Mouse (Mus musculus) embryo, embryonic 9.5 days (tissue): ENCODE results near the gene Plagl1.
A peak's percentile ranks its signal among the peaks of the same experiment; 100 is the strongest.
"Not testable (repeated sequence)": the region's sequence is repeated elsewhere in the genome, so short reads cannot be mapped to it uniquely, and the experiment has no call there.

ENCODE experiments used
- DNase-seq: peaks from one replicate; pipeline ENCODE4 v3.0.0-alpha.2; 2017; ENCODE audit errors: extremely low spot score

Gene Plagl1

DNA sequence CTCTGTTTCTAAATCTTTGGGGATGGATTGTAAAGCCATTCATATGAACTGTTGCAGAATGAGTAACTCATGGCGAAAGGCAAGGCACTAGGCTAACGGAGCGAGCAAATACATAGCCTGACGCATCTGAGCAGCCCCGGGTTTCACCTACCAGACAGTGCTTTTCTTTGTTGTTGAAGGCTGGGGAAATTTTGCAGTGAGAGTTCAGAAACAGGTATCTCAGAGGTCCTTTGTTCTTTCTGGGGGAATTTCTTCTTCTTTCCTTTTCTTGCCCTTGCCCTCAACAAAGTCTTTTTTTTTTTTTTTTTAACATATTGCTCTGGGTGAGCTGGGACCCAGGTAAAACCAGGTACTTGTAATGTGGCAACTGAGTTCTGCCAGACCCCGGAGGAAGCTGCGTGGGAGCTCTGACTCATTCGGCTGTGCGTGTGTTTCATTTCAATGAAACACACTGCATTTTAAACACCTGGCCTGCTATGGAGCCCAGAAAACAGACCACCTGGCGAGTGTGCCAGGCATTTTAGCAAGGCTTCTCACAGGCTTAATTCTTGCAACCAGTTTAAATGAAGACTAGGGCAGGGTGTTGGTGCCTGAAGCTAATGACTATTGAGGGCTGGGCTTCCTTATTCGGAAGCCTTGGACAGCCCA lies at the start of gene Plagl1:
Gene Plagl1 (plus strand): TSS at position 484 of the 648 bp plus-strand sequence.
- no peak for DNase-seq

DNA sequence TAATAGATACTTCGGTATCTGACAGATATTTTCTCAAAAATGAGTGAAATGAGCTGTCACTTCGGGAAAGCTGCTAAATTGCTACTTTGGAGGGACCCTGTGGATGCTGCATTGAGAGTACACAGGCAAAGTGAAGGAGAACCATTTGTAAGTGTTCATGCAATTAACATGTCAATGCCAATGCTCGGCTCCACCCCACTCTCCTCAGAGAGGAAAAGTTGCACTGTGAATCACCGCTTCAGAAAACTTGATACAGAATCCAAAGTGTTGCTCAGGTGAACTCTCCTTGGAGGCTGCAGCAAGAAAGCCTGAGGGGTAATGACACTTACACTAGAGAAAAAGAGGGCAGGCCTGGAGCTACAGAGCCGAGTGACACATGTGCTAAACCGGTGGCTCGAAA lies 46.3 kb upstream of the Plagl1 start:
- no peak for DNase-seq

DNA sequence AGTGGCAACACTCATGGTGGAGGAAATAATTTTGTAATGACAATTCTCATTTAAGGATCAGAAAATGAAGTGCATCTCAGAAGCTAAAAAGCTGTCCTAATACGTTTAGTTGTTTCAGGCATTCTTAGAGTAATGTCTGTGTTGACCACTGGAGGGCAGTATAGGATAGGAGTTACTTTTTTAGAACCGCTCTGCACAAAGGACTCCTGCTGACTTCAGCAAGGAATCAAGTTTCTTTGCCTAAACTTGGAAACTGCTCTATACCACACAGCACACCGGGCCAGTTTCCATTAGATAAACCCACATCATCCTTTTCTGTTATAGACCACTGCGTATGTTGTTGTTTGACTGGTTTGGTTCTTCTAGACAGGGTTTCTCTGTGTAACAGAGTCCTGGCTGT lies 43.7 kb upstream of the Plagl1 start:
- peak; percentile 75 for DNase-seq

DNA sequence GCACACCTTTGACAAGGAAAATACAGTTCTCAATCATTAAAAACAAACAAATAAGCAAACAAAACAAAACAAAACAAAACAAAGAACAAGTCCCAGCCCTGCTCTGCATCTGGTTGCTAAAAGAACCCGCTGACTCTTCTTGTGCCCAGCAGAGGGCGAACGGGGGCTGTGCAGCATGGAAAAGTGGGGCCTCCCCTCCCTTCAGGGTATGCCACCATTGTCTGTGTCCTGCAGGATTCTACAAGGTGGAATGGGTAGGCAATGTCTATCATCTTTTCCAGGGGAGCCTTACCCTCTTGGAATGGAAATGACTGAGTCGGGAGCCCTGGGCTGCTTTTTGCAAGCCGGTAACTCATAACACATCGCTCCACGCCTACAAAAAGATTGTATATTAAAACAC lies 41.8 kb upstream of the Plagl1 start:
- DNase-seq, result peak; percentile 32

DNA sequence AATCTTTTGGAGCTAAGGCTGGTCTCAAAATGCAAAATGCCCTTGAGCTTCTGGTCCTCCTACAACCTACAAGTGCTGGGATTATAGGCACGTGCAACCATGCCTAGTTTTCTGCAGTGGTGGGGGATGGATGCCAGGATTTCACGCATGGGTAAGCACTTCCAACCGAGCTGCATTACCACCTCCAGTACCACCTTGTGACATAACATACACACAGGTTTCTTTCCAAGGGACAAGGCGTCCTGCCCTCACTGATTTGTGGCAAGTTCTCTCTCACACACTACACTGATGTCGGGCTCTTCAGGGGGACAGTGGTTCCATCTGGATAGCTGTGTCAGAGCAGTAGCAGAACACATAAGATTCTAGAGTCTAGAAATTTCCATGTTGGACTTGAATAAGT lies 41.3 kb upstream of the Plagl1 start:
- DNase-seq, result no peak

DNA sequence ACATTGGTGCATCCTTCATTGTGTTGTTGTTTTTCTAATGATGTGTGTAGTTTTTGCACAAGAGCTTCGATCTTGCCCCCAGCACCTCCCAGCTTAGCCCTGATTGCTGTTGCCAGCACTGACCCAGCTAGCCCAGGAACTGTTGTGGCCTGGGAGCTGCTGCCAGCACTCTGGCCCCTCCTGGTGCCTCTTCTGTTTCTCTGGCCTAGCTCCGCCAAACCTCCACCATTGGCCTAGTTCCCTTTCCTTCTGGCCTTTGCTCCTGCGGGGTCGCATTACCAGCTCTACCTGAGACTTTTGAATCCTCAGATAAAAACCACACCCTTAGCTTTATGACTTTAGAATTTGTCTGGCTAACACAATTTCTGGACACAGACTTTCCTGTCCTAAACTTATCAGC lies 38.2 kb upstream of the Plagl1 start:
- no peak for DNase-seq

DNA sequence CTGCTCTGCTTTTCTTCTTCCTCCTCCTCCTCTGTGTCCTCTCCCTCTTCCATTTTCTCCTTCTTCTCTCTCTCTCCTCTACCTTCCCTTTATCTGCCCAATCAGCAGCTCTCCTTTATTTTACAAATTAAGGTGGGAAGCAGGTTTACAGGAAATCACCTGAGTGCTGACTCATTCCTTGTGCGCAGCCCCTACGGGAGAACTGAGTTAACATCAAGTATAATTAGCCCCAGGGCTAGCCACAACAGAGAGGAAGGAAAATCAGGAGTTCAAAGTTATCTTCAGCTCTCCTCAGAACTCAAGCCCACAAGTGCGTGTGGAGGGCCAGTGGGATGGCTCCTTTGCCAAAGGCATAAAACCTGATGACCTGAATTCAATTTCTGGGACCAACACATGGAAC lies 36.3 kb upstream of the Plagl1 start:
- not testable (repeated sequence) for DNase-seq

DNA sequence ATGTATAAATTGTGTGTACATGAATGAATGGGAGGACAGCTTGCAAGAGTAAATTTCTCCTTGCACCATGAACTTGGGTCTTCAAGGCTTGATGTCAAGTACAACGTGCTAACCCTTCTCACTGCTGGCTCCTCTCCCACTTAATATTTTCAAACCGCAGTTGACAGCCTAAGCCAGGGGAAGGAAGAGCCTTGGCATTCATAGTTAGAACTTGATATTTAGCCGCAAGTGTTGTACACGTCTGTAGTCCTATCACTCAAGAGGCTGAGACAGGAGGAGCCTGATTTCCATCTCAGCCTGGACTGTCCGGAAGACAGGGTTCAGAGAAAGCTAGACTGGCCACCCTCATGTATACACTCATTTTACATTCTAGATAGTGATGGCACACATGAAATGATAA lies 32.6 kb upstream of the Plagl1 start:
- DNase-seq, result no peak

DNA sequence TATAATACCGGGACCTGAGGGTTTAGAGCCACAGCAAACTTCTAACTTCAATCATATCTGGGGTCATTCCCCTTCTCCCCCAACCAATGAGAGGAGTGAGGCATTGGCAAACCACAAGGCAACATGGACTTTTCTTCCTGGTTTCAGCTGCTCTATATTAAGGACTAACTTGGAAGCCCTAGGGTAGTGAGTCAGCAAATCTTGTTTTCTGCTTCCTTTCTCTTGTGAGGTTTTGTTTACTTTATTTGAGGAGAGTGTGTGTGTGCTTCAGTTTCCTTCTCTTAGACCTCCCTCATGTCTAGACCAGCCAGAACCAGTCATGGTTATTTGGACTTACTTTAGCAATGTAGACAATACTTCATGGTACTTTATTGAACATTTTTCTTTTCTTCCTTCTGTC lies 32.1 kb upstream of the Plagl1 start:
- DNase-seq, result no peak

DNA sequence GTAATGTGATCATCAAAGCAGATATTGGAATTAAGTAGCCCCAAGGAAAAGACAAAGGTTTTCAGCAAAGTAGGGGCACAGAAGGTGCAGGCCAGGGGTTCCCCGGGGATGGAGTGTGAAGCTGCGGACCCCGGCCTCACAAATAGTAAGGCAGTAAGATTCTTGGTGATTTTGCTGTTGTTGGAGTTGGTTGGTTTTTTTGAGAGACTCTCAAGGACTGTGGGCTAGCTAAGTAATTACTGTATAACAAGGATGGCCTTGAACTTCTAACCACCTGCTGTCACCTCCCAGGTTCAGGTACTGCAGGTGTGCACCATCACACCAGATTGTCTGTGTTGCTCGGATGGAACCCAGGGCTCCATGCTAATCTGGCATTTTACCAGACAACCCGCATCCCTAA lies 30.9 kb upstream of the Plagl1 start:
- DNase-seq, result no peak

DNA sequence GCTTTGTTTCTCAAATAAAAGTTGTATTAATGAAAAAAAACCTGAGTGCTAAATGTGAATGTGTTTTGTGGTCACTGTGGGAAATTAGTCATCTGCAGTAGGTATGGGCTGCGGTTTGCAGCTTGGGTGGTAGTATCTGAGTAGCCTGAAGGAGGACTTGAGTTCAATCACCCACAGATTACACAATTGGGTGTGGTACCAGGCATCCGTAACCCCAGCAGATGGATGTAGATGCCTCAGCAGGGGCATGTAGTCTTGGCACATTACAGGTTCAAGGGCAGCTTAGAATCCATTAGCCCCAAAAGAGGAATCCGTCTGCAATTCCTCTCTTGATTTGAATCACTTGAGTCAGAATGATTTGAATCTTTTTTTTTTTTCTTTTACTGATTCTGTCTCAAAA lies 25.0 kb upstream of the Plagl1 start:
- no peak for DNase-seq

DNA sequence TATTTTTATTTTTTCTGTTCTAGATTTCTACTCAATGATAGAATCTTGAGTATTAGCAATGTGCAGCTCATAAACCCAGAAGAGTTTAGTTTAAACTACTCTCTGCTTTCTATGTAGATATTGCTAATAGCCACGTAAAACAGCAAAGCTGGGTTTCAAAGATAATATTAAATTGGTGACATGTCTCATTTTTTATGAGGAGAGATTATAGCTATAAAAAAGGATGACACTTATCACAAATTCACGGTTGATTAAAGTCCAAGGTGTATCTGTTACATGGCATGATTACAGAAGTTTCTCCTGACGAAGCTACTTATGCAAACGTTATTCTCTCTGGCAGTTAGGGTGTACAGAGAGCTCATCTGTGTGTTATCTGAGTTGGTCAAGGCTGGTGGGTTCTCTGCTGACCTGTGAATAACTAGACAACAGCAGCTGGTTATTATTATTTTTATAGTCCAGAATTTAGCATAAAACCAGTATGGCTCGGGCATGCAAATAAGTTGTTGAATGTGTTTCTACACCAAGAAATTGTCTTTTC lies 20.6 kb upstream of the Plagl1 start:
- no peak for DNase-seq

DNA sequence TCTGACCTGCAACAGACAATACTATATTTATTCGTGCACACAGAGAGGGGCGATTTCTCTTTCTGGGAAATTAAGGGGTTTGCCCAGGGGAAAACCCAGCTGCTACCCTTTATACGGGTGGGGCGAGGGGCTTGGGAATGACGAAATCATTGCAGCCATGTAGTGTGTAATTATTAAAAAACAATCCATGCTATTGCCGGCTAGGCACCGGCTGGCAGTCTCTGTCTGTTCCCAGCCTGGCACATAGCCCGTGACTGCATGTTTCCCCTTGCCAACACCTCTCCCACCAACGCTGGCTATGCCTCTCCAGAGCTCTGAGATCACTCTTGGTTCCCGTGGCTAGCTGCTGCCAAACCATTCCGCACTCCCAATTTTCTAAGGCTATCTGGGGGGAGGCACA lies 15.6 kb upstream of the Plagl1 start:
- no peak for DNase-seq

DNA sequence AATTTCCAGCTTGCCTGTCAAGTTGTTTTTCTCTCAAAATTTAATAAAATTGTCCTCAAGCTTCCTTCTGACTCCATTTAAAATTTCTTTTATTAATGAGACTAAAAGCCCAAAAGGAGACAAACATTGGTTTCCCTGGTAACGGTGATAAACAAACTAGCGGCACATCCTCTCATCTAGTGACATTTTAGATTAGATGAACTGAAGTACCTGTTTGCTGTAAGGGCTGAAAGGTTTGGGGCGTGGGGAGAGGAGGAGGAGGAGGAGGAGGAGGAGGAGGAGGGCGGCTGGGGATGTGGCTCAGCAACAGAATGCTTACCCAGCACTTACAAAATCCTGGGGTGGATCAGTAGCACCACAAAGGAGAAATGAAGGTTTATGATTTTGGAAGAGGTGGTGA lies 12.5 kb upstream of the Plagl1 start:
- DNase-seq, result no peak

DNA sequence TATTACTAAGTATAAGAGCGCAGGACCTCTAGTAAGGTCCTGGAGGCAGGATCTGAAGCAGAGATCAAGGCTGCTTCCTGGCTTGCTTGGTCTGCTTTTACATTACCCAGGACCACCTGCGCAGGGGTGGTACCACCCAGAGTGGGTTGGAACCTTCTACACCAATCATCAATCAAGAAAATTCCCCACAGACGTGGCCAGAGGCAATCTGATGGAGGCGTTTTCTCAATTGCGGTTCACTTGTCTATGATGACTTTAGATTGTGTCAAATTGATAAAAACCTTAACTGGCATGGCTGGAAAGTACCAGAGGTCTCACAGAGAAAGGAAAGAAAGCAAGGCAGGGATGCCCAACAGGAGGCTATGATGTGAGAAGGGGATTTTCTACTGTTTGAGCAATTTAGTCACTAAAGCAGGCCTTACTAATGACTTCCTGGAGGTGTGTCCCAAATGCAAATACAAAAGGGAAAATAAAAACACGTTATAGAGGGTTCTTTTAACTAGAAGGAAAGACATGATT lies 3.4 kb upstream of the Plagl1 start:
- no peak for DNase-seq

DNA sequence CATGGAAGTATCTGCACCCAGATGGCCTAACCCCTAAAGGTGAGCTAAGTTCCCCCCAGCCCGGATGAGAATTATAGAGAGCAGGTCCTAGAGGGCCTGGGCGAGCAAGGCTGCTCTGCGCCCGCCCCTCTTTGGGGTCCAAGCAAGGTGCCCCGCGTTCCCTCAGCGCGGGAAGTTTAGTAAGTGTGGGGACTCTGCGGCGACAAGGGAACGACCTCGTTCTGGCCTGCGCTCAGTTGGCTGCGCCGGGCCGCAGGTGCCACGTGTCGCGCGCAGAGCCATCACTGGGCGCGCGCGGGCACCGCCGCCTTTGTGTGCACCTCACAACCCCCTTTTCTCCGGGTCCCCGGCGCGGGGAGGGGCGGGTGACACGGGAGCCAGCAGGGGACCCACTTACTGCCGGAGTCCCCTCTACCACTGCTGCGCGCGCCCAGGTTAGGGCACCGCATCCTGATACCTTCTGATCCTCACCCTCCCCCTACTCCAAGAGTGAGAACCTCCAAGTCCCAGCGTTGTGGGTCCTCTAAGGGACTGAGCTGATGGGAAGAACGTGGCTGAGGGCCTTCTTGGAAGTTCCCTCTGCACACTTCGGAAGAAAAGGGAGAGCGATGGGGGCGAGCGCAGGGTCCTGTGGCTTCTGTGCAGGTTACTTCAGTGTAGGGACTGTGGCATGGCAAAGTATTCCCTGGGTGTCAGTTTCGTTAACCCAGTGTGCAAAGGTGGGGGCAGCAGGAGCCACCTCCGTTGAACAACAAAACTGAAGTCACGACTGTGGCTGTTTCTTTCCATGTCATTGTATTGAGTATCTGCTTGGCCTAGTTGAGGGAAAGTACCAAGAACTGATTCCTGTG lies 742 bp downstream of the Plagl1 start:
- DNase-seq, result peak; percentile 33

DNA sequence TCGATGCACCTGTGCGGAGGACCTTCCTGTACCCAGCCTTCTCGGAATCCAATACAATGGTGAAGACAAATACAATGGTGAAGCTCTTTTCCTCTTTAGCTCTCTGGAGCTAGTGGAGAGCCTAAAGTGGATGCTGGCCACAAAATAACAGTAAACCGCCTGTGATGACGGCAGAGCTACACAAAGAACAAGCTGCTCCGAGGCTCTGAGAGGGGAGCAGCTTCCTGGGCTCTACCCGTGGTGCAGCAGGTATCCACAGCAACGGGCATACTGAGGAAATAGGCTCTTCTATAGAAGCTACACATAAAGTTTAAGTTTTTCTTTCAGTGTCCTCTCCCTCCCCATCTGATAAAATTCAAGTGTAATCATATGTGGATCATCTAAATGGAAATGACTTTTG lies 2.1 kb downstream of the Plagl1 start:
- DNase-seq, result no peak

DNA sequence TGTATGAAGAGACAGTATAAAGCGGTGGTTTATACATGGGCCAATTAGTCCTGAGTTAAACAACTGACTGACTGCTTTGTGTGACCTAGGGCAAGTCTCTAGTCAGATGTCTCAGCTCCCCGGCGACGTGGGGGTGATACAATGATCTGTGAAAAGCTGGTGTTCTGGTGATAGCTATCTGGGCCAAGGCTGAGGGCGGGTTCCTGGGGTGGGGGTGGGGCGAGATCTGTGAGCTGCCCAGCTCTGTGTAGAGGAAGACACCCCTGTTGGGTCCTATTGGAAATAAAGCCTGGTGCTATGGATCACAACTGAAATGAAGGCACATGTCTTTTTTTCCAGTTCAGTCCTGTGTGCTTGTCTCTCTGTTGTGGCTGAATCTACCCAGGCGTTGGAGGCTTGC lies 3.2 kb downstream of the Plagl1 start:
- peak; percentile 24 for DNase-seq

DNA sequence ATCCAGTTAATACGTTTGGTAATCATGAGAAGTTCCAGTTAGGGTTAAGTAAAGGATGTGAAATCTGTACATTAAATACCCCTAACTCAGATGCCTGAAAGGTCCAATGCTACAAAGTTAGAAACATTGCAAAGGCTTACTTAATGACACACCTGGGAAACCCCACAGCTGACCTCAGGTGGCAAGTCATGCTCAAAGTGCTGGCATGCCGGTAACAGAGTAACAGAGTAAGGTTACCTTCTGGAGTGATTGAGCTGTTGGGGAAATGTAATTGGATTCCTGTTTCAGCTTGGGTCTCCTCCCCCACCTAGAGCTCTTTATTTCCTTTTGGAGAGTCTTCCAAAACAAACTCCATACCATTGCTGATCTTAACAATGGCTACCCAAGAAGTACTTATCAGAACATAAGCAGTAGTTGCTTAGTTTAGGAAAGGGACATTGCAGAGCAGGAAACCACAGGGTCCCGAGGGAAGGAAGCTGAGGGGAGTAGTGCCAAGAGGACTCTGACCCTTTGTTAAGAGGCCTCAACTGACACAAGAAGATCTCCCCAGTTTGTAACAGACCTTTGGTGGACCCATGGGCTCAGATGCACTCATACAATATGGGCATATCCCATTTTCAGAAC lies 4.9 kb downstream of the Plagl1 start:
- DNase-seq, result no peak

DNA sequence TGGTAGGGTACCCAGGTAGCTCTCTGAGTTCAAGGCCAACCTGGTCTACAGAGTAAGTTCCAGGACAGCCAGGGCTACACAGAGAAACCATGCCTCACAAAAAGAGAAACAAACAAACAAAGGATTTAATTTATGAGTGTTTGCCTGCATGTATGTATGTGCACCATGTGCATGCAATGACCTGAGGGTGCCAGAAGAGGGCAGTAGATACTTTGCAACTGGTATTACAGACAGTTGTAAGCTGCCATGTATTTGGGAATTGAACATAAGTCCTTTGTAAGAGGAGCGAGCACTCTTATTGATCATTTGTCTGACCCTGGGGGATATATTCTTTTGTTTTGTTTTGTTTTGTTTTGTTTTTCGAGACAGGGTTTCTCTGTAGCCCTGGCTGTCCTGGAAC lies 10.7 kb downstream of the Plagl1 start:
- DNase-seq, result no peak

DNA sequence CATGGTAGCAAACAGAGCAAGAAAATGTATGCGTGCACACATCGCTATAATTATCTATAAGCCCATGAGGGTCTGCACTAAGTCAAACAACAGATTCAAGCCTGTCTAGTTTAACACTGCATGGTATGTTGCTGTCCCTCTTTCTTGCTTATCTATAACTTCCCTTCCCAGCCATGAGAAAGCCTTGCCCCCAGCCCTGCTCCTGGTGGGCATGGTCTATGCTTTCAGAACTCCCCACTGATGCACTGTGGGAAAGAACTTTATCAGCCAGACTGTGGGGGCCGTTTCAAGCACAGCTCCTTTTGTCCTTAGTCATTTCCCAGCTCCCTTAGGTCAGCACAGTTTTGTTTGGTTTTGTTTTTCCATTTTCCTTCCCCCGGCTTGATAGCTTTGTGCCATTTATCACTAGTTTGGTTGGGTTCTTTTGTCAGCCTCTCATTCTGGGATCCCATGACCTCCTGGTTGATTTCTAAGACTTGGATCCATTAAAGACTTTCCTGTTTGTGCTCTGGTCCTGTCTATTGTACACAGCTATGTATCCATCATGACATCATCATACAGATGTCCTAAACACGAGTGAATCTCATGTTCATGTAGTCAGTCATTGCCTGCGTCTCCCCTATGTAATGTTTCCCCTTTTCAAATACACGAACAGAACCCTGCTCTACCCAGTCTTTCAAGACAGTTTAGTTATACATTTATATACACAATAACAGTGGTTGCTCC lies 16.7 kb downstream of the Plagl1 start:
- DNase-seq, result no peak

DNA sequence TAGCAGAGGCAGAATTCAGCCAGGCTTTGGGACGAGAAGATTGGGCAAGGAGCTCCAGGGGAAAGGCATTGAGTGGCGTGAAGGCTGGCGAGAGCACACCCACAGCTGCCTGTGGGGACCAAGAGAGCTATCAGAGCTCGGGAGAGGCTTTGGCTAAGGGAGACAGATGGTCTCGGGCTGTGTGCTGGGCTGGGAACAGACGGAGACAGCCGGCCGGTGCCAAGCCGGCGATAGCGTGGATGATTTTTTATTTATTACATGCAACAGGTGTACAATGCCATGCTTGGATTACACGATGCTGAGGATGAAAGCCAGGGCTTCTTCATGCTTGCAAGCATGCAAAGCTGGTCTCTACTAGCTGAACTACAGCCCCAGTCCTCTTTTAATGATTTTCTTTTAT lies 22.2 kb downstream of the Plagl1 start:
- DNase-seq, result no peak
